Comparison of ENCODE assay signal across 28 mouse cellular contexts in genomic region chr3:23907682-23908081, GRCm38 (mm10).
"Had no signal": no experiment of that assay in that cellular context is flagged by ENCODE, and none has a peak within 500 bp of the region (broad histone marks: within the 10 kb centered on the region; RNA-seq: fewer than 3 reads in every experiment).

No protein-coding gene starts in this region.

- H3K36me3 ChIP-seq: embryonic facial prominence, embryonic 10.5 days; embryonic facial prominence, embryonic 12.5 days; embryonic facial prominence, embryonic 13.5 days; embryonic facial prominence, embryonic 15.5 days; forebrain, embryonic 10.5 days; forebrain, embryonic 12.5 days; forebrain, embryonic 15.5 days had no signal

- H3K27ac ChIP-seq: embryonic facial prominence, embryonic 10.5 days; embryonic facial prominence, embryonic 12.5 days; embryonic facial prominence, embryonic 13.5 days; embryonic facial prominence, embryonic 15.5 days; forebrain, embryonic 10.5 days; forebrain, embryonic 12.5 days; forebrain, embryonic 13.5 days; forebrain, embryonic 15.5 days; gastrocnemius, adult 2 months had no signal

- H3K4me3 ChIP-seq: embryonic facial prominence, embryonic 10.5 days; embryonic facial prominence, embryonic 12.5 days; embryonic facial prominence, embryonic 13.5 days; embryonic facial prominence, embryonic 15.5 days; erythroblast, embryonic 14.5 days; forebrain, embryonic 10.5 days; forebrain, embryonic 12.5 days; forebrain, embryonic 13.5 days; forebrain, embryonic 15.5 days; gastrocnemius, adult 2 months had no signal

- ATAC-seq: forebrain, embryonic 13.5 days; forebrain, embryonic 14.5 days; forebrain, embryonic 15.5 days; forebrain, embryonic 16.5 days; forebrain, postnatal 0 days had no signal

- H3K27me3 ChIP-seq: embryonic facial prominence, embryonic 12.5 days; embryonic facial prominence, embryonic 13.5 days; embryonic facial prominence, embryonic 15.5 days; forebrain, embryonic 12.5 days; forebrain, embryonic 13.5 days; forebrain, embryonic 15.5 days had no signal

- H3K4me2 ChIP-seq: embryonic facial prominence, embryonic 12.5 days; embryonic facial prominence, embryonic 13.5 days; embryonic facial prominence, embryonic 15.5 days; forebrain, embryonic 12.5 days; forebrain, embryonic 13.5 days; forebrain, embryonic 15.5 days had no signal

- H3K9me3 ChIP-seq: embryonic facial prominence, embryonic 10.5 days; embryonic facial prominence, embryonic 12.5 days; embryonic facial prominence, embryonic 13.5 days; embryonic facial prominence, embryonic 15.5 days; forebrain, embryonic 10.5 days; forebrain, embryonic 12.5 days; forebrain, embryonic 13.5 days; forebrain, embryonic 15.5 days had no signal

- DNase-seq: cerebellum, adult 2 months; cerebellum, adult 8-10 months; cerebellum, adult 9-10 months; cerebellum, adult 9-11 months; cerebellum, postnatal 10 days; cerebellum, postnatal 14 days; cerebellum, postnatal 25 days; cerebellum, postnatal 36 days; embryo, embryonic 11 days; forebrain, postnatal 0 days; gastrocnemius, adult 2 months; gastrocnemius, postnatal 10 days; gastrocnemius, postnatal 14 days; gastrocnemius, postnatal 25 days; gastrocnemius, postnatal 36 days; heart, adult 11 months; heart, adult 18-20 months had no signal

- H3K9ac ChIP-seq: embryonic facial prominence, embryonic 12.5 days; embryonic facial prominence, embryonic 13.5 days; embryonic facial prominence, embryonic 15.5 days; forebrain, embryonic 12.5 days; forebrain, embryonic 13.5 days; forebrain, embryonic 15.5 days; forebrain, postnatal 0 days had no signal

- H3K4me1 ChIP-seq: embryonic facial prominence, embryonic 10.5 days; embryonic facial prominence, embryonic 12.5 days; embryonic facial prominence, embryonic 13.5 days; embryonic facial prominence, embryonic 15.5 days; forebrain, embryonic 10.5 days; forebrain, embryonic 12.5 days; forebrain, embryonic 13.5 days; forebrain, embryonic 15.5 days had no signal
